Mouse (Mus musculus): ENCODE results near the gene Papolg. TPM values are rescaled to one million over a fixed set of nuclear protein-coding genes. Genes with fewer than 3 reads are reported as not detected.
A peak's percentile ranks its signal among the peaks of the same experiment; 100 is the strongest.
"Not testable (repeated sequence)": the region's sequence is repeated elsewhere in the genome, so short reads cannot be mapped to it uniquely, and the experiment has no call there.

The Papolg gene
- polyA plus RNA-seq (2016; fragmentation: Nextera tagmentation; extraction: Ambion mirVana), result 21.3 and 22.8 TPM in 2 replicates

DNA sequence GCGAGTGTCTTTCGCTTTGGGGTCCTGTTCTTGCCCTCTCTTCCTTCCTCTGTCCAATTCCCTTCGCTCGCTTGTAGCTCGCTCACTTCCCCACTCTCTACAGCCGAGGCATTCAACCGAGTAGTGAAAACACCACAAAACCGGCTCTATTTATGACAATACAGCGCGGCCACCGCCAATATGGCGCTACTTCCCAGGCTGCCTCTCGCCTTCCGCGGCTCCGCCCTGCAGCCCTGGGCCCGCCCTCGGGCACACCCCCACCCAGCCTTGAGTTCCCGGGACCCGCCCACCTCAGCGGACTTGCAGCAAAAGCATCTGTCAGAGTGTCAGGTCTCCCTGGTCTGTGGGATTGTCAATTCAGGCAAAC is at the start of gene Papolg:
Gene Papolg (minus strand): TSS at position 194 of the 367 bp plus-strand sequence.
- Histone ChIP-seq H3K36me3 (0 out of 2 replicates have a peak, but pooled peaks cover 5% of the 10 kb centered on the region), H3K9ac (peak within 1 kb of the TSS; percentile 82), H3K4me3 (peak within 1 kb of the TSS; percentile 96), H3K27me3 (no peaks in the 10 kb centered on the region), H3K27ac (peak within 1 kb of the TSS; percentile 93), H3K9me3 (no peaks in the 10 kb centered on the region), H3K4me1 (0 out of 2 replicates have a peak, but pooled peaks cover 3% of the 10 kb centered on the region), H3K4me2 (replicated peaks) (peak within 1 kb of the TSS; percentile 65)
- peak; percentile 98 for ATAC-seq (ENCODE audit: insufficient number of reproducible peaks, insufficient read depth, low FRiP score, low TSS enrichment)
- under 1% methylated on average over 21 of the region's 21 CpGs for WGBS

DNA sequence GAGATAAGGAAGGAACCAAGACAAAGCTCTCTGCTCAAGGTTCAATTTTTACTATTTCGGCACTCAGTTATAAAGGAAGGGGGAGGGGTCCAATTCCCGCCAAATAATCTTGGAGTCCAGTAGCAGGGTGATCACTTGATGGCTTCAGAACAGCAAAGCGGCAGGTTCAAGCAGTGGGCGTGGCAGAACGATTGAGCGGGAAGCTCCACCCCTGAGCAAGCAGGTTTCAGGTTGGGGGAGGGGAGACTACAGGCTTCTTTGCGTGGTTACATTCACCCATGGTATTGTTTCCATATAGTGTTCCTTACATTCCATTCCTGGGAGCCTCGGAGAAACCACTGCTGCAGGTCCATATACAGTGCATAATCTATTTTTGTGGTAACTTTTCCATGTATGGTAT is 33.1 kb upstream of the Papolg start:
- not testable (repeated sequence) for H3K4me1 ChIP-seq; ATAC-seq (ENCODE audit: insufficient number of reproducible peaks, insufficient read depth, low FRiP score, low TSS enrichment); H3K36me3 ChIP-seq; H3K27me3 ChIP-seq; H3K9ac ChIP-seq; H3K9me3 ChIP-seq; H3K27ac ChIP-seq
- 0 out of 2 replicates have a peak overlapping the region, but pooled peaks have one; percentile 20 for H3K4me3 ChIP-seq
- H3K4me2 ChIP-seq (replicated peaks), result peak overlapping the region; percentile 43
- WGBS, result 21% methylated on average over 8 of the region's 8 CpGs

DNA sequence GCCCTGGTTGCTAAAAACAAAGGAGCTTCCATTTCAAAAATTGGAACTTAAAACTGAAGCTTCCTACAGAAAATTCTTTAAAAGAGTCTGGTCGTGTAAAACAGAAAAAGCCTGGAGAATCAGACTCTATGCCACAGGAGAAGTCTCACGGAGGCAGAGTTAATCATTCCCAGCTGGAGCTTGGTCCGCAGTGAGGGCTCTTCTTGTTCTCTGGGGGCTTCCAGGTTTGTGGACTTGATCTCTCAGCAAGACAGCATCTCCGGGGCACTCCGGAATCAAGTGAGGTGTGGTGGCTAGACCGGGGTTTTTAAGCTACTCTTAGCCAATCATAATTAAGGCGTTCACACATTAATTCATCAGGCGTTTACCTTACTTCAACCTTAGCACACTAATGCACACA is 32.6 kb upstream of the Papolg start:
- Histone ChIP-seq H3K4me1 (no peaks in the 10 kb centered on the region), H3K4me3 (peak overlapping the region; percentile 20), H3K9ac (no peak overlapping the region), H3K36me3 (no peaks in the 10 kb centered on the region), H3K27me3 (no peaks in the 10 kb centered on the region), H3K9me3 (no peaks in the 10 kb centered on the region), H3K4me2 (replicated peaks) (peak overlapping the region; percentile 43), H3K27ac (no peak overlapping the region)
- 18% methylated on average over 8 of the region's 8 CpGs for WGBS
- ATAC-seq (ENCODE audit: insufficient number of reproducible peaks, insufficient read depth, low FRiP score, low TSS enrichment), result no peak

DNA sequence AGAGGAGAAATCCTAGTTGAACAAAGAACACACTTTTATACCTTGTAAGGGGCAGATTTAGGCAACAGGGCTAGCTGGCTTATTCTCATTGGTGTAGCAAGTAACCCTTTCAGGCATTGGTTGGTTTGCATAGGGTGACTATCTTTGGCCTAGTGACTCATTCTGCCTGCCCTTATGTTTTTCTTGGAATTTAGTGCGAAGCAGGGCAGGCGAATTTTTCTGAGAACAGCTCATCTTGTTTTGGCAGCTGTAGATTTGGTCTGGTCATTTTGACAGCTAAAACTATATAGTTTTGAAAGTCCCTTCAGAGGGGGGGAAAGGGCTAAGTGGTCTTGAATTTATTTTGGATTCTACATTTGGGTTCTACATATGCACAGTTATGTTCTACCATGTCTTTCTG is 18.8 kb upstream of the Papolg start:
- not testable (repeated sequence) for H3K9me3 ChIP-seq; H3K36me3 ChIP-seq; H3K4me3 ChIP-seq; H3K4me2 ChIP-seq (replicated peaks); H3K27ac ChIP-seq; ATAC-seq (ENCODE audit: insufficient number of reproducible peaks, insufficient read depth, low FRiP score, low TSS enrichment); H3K4me1 ChIP-seq; H3K9ac ChIP-seq; H3K27me3 ChIP-seq
- 70% methylated on average over 2 of the region's 2 CpGs for WGBS

- Histone ChIP-seq H3K36me3 (no peaks in the 10 kb centered on the region), H3K27ac (no peak overlapping the region), H3K9ac (no peak overlapping the region), H3K4me1 (no peaks in the 10 kb centered on the region), H3K4me3 (no peak overlapping the region), H3K27me3 (no peaks in the 10 kb centered on the region), H3K9me3 (no peaks in the 10 kb centered on the region), H3K4me2 (replicated peaks) (no peak overlapping the region)
- 90% methylated on average over 1 of the region's 1 CpGs for WGBS
- ATAC-seq (ENCODE audit: insufficient number of reproducible peaks, insufficient read depth, low FRiP score, low TSS enrichment), result no peak
Measured at GRCm38 (mm10) chr11:23903909-23904308, 8.9 kb upstream of the Papolg start.

GRCm38 (mm10) chr11:23894141-23895059 is 653 bp downstream of the Papolg start:
- Histone ChIP-seq H3K27me3 (no peaks in the 10 kb centered on the region), H3K9me3 (no peaks in the 10 kb centered on the region), H3K4me1 (0 out of 2 replicates have a peak, but pooled peaks cover 3% of the 10 kb centered on the region), H3K27ac (peak overlapping the region; percentile 93), H3K9ac (peak overlapping the region; percentile 82), H3K36me3 (0 out of 2 replicates have a peak, but pooled peaks cover 5% of the 10 kb centered on the region), H3K4me3 (peak overlapping the region; percentile 96), H3K4me2 (replicated peaks) (peak overlapping the region; percentile 65)
- under 1% methylated on average over 39 of the region's 48 CpGs for WGBS
- ATAC-seq (ENCODE audit: insufficient number of reproducible peaks, insufficient read depth, low FRiP score, low TSS enrichment), result peak; percentile 83

DNA sequence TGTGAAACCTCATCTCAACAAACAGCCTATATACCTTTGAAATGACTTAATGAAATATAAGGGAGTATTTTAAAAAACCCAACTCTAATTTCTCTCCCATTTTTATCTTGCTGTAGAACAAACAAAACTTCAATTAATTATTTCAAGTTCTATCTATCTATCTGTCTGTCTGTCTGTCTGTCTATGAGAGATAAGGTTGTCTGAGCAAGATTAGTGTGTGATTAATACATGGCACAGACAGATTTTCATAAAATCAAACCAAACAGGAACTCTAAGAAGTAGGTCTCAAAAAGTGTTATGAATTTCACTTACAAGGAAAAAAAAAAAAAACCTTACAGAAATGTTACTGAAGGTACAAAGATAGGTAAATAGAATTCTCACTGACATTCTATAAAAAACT is 1.5 kb downstream of the Papolg start:
- ATAC-seq (ENCODE audit: insufficient number of reproducible peaks, insufficient read depth, low FRiP score, low TSS enrichment), result no peak
- Histone ChIP-seq H3K27ac (no peak overlapping the region), H3K9ac (no peak overlapping the region), H3K4me1 (0 out of 2 replicates have a peak, but pooled peaks cover 3% of the 10 kb centered on the region), H3K4me3 (no peak overlapping the region), H3K27me3 (no peaks in the 10 kb centered on the region), H3K9me3 (no peaks in the 10 kb centered on the region), H3K36me3 (peaks cover 11% of the 10 kb centered on the region; the same call in 1 of the 2 replicates), H3K4me2 (replicated peaks) (0 out of 2 replicates have a peak overlapping the region, but pooled peaks have one; percentile 1)

GRCm38 (mm10) chr11:23864326-23864725 is 30.7 kb downstream of the Papolg start:
- ATAC-seq (ENCODE audit: insufficient number of reproducible peaks, insufficient read depth, low FRiP score, low TSS enrichment), result no peak
- Histone ChIP-seq H3K9me3 (no peaks in the 10 kb centered on the region), H3K27me3 (no peaks in the 10 kb centered on the region), H3K4me1 (no peaks in the 10 kb centered on the region), H3K4me2 (replicated peaks) (no peak overlapping the region), H3K36me3 (peaks cover 59% of the 10 kb centered on the region), H3K9ac (no peak overlapping the region), H3K4me3 (no peak overlapping the region), H3K27ac (no peak overlapping the region)
- WGBS, result 87% methylated on average over 2 of the region's 2 CpGs

- peaks cover 45% of the 10 kb centered on the region for H3K36me3 ChIP-seq
- ATAC-seq (ENCODE audit: insufficient number of reproducible peaks, insufficient read depth, low FRiP score, low TSS enrichment), result no peak
- no peak overlapping the region for H3K9ac ChIP-seq
Measured at GRCm38 (mm10) chr11:23856723-23857112, 38.3 kb downstream of the Papolg start.

DNA sequence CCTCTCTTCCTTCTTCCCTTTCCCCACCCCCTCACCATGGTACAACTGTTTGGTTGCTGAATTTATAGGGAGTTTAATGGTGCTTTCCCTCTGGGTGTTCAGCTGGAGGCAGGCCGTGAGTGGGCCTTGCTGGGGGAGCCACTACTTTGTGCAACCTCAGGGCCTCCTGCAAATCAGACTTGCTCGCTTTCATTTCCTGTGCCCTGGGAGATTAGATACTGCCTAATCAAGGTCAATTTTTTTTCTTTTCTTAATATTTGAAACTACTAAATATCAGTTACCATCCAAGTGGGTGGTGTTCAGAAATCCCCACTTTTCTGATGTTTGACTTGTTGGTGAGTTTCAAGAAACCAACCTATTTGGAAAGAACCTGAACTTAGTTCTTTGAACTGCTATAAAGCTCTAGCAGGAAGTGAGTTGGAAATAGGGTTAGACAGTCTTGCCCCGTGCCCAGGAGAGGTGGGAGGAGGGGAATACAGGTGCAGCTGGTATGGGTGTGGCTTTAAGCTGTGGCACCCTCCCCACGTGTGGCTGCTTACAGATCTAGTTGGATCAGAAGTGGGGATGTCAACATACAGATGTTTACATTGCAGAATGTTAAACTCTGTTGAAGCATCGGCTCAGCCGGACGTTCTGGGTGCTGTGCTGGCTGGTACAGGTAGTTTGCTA is 38.9 kb downstream of the Papolg start:
- Histone ChIP-seq H3K27ac (no peak overlapping the region), H3K36me3 (peaks cover 42% of the 10 kb centered on the region), H3K27me3 (no peaks in the 10 kb centered on the region), H3K9me3 (no peaks in the 10 kb centered on the region), H3K4me2 (replicated peaks) (no peak overlapping the region), H3K4me1 (no peaks in the 10 kb centered on the region), H3K9ac (no peak overlapping the region), H3K4me3 (no peak overlapping the region)
- WGBS, result 88% methylated on average over 7 of the region's 7 CpGs
- no peak for ATAC-seq (ENCODE audit: insufficient number of reproducible peaks, insufficient read depth, low FRiP score, low TSS enrichment)

More at GRCm38 (mm10) chr11:23856723-23857112, 38.3 kb downstream of the Papolg start:
- Histone ChIP-seq H3K4me2 (replicated peaks) (no peak overlapping the region), H3K27ac (no peak overlapping the region), H3K4me1 (no peaks in the 10 kb centered on the region), H3K9me3 (no peaks in the 10 kb centered on the region), H3K4me3 (no peak overlapping the region), H3K27me3 (no peaks in the 10 kb centered on the region)
- WGBS, result 96% methylated on average over 4 of the region's 4 CpGs

GRCm38 (mm10) chr11:23855182-23855802 is 39.8 kb downstream of the Papolg start:
- H3K27ac ChIP-seq, result no peak overlapping the region
- 10% methylated on average over 3 of the region's 3 CpGs for WGBS
- H3K27me3 ChIP-seq, result no peaks in the 10 kb centered on the region
- no peak overlapping the region for H3K4me2 ChIP-seq (replicated peaks)
- no peaks in the 10 kb centered on the region for H3K4me1 ChIP-seq
- no peak overlapping the region for H3K9ac ChIP-seq
- ATAC-seq (ENCODE audit: insufficient number of reproducible peaks, insufficient read depth, low FRiP score, low TSS enrichment), result no peak; the same call in 1 of the 2 replicates
- no peak overlapping the region for H3K4me3 ChIP-seq
- peaks cover 36% of the 10 kb centered on the region for H3K36me3 ChIP-seq
- H3K9me3 ChIP-seq, result no peaks in the 10 kb centered on the region
